Mouse (Mus musculus) left cerebral cortex, adult 18-20 months (tissue): ENCODE measurements around the gene Pls1. TPM values are rescaled to one million over a fixed set of nuclear protein-coding genes. Genes with fewer than 3 reads are reported as not detected.

Experiments
- DNase-seq, 2 experiments: peaks; one replicate each; pipeline ENCODE4 v3.0.0; 2021 to 2022; ENCODE audit warnings: low spot score in 2 of 2, mixed read lengths in 1 of 2
- total RNA-seq, 2 experiments: library from RNA; stranded (reverse); gene quantifications; 2 replicates each; pipeline ENCODE4 v1.2.3; 2021

Gene Pls1
- total RNA-seq, 2 experiments from 2014 or later = 9.0 to 11.0 TPM

DNA sequence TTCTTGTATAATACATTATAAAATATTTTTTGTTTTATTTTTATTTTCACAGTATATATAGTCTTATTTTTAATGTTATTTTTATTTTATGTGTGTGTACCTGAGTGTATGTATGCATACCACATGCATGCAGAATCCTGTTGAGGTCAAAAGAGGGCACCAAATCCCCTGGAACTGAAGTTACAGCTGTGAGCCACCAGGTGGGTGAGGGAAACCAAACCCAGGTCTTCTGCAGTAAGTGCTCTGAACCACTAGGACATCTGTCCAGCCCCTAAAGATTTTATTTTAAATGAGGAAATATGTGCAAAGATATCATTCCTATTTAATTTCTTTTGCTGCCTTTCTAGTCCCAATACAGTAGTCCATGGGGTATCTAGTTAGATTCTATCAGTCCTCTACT is 136.2 kb downstream of the Pls1 start:
- DNase-seq = no peak

DNA sequence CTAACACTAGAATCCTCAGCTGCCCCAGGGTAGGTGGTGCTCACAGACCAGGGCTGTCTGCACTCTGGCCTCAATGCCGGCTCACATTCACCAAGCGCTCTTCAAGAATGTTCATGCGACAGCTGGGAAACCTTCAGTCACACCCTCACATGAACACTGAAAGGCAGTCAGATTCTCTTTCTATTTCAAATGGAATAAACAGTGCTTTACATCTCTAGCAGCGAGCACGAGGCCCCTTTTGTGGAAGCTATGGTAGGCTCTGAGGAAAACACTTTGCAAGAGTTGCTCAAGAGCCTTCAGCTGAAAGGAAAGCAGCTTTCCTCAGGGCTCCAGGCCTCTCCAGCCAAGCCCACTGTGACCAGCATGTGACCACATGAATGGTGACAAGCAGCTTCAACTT is 139.7 kb downstream of the Pls1 start:
- DNase-seq = no peak

DNA sequence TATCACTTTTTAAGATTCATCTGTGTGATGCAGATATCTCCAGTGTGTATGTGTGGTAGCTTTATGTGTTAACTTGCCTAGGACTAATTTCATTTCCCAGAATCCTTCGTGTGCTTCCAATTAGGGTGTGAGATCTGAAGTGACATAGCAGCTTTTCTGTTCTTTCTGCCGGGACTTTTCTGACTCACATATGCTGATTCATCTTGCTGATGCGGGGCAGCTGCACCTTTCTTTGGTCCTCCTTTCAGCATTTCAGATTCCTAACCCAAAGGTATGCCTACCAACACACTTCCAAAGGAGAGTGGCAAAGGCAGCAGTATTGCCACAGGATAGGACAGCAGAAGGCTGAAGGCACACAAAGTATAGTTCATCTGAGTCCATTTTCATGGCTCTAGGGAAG is 141.0 kb downstream of the Pls1 start:
- peak in 1 of 2 experiments; percentile 14 for DNase-seq

Other genes with a start within 250 kb of the Pls1 start
- gene Pcolce2, start 207.7 kb downstream of the Pls1 start, total RNA-seq = 1 to 10 TPM; 2.1 to 3.5 TPM
- 10 to 100 TPM; 48.6 TPM for gene Trpc1, start 94.9 kb downstream of the Pls1 start, total RNA-seq
- 10 to 100 TPM; 11.0 to 12.2 TPM for gene Atr, start 12.3 kb upstream of the Pls1 start, total RNA-seq
- gene Xrn1, start 109.4 kb upstream of the Pls1 start, total RNA-seq = 10 to 100 TPM; 20.6 to 24.1 TPM